Mouse (Mus musculus): ENCODE results near the gene Flnb.

DNA sequence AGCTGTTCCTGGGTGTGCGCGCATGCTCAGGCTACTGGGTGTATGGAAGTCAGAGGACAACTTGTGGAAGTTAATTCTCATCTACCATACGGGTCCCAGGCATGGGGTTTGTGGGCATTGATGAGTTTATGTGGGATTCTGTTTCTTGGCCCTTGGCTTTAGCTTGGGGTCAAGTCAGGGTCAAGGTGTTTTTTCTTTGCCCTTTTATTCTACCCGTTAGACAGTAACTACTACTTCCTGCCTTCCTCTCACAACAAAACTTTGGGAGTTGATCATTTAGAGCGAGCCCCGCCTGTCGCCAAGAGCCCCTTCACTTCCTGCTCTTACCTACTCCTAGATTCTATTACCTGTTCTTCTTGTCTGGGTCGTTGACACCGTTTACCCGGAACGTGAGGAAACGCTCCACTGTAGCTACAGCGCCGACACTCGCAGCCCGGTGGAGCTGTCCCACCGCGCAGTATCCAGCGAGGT lies 26.7 kb upstream of the Flnb start:
- TF ChIP-seq GATA1 (IDR thresholded peaks at IDR 0.05; ENCODE audit: borderline replicate concordance, low read length) (no peak), FLI1 (IDR thresholded peaks at IDR 0.05; ENCODE audit: low read length) (no peak)

Measured in megakaryocyte, embryonic 14.5 days (primary cell).